In the genomic region with DNA sequence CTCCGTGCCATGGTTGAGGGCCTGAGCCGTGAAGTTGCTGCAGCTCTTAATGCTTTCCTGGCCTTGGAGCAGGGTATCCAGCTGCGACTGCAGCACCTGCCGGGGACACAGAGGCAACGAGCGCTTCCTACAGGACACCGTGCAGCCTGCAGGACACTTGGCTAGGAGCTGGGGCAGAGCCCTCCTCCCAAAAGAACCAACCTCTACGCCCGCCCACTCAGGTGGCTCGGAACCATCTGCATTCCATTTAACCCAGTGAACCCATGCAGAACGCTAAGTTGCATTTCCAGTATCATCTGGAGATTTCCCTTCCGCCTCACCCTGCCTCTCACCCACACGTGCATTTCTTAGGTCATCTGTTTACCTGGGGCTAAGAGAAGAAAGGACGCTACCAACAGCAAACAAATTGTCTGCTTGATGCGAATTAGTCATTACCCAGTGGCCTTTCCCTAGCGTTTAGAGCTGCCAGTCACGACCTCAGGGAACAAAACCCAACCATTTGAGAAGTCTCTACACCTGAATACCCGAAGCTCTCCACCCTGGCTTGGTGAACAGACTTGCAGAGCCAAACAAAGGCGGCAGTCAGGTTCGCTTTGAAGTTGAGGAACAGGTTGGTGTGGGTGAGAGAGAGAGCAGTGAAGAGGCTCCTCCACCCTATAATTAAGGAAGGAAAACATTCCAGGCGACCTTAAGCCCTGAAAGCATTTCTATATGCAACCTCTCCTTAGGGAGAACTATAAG, we compare ENCODE assay signal across 7 mouse cellular contexts. TPM values are rescaled to one million over a fixed set of nuclear protein-coding genes. Genes with fewer than 3 reads are reported as not detected.
DNase-seq lines count a peak whose midpoint lies in the region; ATAC-seq lines count a peak whose summit lies in the region.

No protein-coding gene starts in this region.

- peak; percentile 23 for DNase-seq in urinary bladder, postnatal 25 days (ENCODE audit: low spot score)
- DNase-seq in urinary bladder, adult 2 months (ENCODE audit: low spot score), result no peak
- DNase-seq in right cerebral cortex, postnatal 10 days (ENCODE audit: low spot score in 2 of 2), result no peak
- no peak for DNase-seq in thymus, postnatal 14 days

- no peaks in the 10 kb centered on the region for H3K36me3 ChIP-seq in heart, embryonic 14.5 days (ENCODE audit: control insufficient read depth, insufficient read depth, low read length)
- peaks cover 4% of the 10 kb centered on the region; the same call in 1 of the 2 replicates for H3K36me3 ChIP-seq in limb, embryonic 12.5 days
- no peaks in the 10 kb centered on the region for H3K36me3 ChIP-seq in stomach, embryonic 14.5 days (ENCODE audit: control insufficient read depth, insufficient read depth, low read length)

- H3K9ac ChIP-seq in heart, embryonic 14.5 days (ENCODE audit: low read length), result peak overlapping the region; percentile 76
- no peak overlapping the region for H3K9ac ChIP-seq in limb, embryonic 12.5 days (replicated peaks)
- H3K9ac ChIP-seq in stomach, embryonic 14.5 days (replicated peaks; ENCODE audit: low read depth, low read length), result no peak overlapping the region

- WGBS in heart, embryonic 14.5 days, result 35% methylated on average over 21 of the region's 21 CpGs
- 34% methylated on average over 21 of the region's 21 CpGs for WGBS in limb, embryonic 12.5 days
- 48% methylated on average over 21 of the region's 21 CpGs for WGBS in stomach, embryonic 14.5 days

- ATAC-seq in heart, embryonic 14.5 days (ENCODE audit: insufficient number of reproducible peaks, insufficient read depth, low FRiP score, low read depth), result no peak
- ATAC-seq in limb, embryonic 12.5 days (ENCODE audit: insufficient number of reproducible peaks, insufficient read depth, low FRiP score, low TSS enrichment, low read depth), result no peak
- peak; percentile 47; the same call in 1 of the 2 replicates for ATAC-seq in stomach, embryonic 14.5 days (ENCODE audit: insufficient number of reproducible peaks, insufficient read depth, low FRiP score, low read depth)

- H3K9me3 ChIP-seq in heart, embryonic 14.5 days (ENCODE audit: control insufficient read depth, low read length), result no peaks in the 10 kb centered on the region
- no peaks in the 10 kb centered on the region for H3K9me3 ChIP-seq in limb, embryonic 12.5 days
- H3K9me3 ChIP-seq in stomach, embryonic 14.5 days (ENCODE audit: control insufficient read depth, low read depth, low read length), result no peaks in the 10 kb centered on the region

- no peak overlapping the region; a peak in 1 of 4 replicates for H3K27ac ChIP-seq in heart, embryonic 14.5 days (replicated peaks in 1 of 2; ENCODE audit: control insufficient read depth in 1 of 2, insufficient read depth in 1 of 2, low read depth in 2 of 2, low read length in 2 of 2)
- H3K27ac ChIP-seq in limb, embryonic 12.5 days, result no peak overlapping the region
- H3K27ac ChIP-seq in stomach, embryonic 14.5 days (ENCODE audit: low read length), result peak overlapping the region; percentile 55; the same call in 1 of the 2 replicates

- peak overlapping the region; percentile 71 for H3K4me2 ChIP-seq in heart, embryonic 14.5 days (ENCODE audit: low read length)
- peak overlapping the region; percentile 60 for H3K4me2 ChIP-seq in limb, embryonic 12.5 days
- H3K4me2 ChIP-seq in stomach, embryonic 14.5 days (replicated peaks; ENCODE audit: low read depth, low read length), result peak overlapping the region; percentile 49

- H3K4me1 ChIP-seq in heart, embryonic 14.5 days (ENCODE audit: control insufficient read depth in 2 of 2, insufficient read depth in 2 of 2, low read length in 2 of 2), result peaks cover 4 to 8% of the 10 kb centered on the region in 2 experiments
- peaks cover 15% of the 10 kb centered on the region; the same call in 1 of the 2 replicates for H3K4me1 ChIP-seq in limb, embryonic 12.5 days (replicated peaks)
- H3K4me1 ChIP-seq in stomach, embryonic 14.5 days (ENCODE audit: control insufficient read depth, insufficient read depth, low read length), result no peaks in the 10 kb centered on the region

- H3K4me3 ChIP-seq in heart, embryonic 14.5 days (ENCODE audit: control insufficient read depth in 1 of 2, insufficient read depth in 1 of 2, low read depth in 1 of 2, low read length in 2 of 2), result peak overlapping the region; percentile 61 to 62
- H3K4me3 ChIP-seq in limb, embryonic 12.5 days (replicated peaks), result peak overlapping the region; percentile 39
- H3K4me3 ChIP-seq in stomach, embryonic 14.5 days (ENCODE audit: low read depth, low read length), result peak overlapping the region; percentile 25

- 0 out of 2 replicates have a peak, but pooled peaks cover 6% of the 10 kb centered on the region for H3K27me3 ChIP-seq in heart, embryonic 14.5 days (ENCODE audit: control insufficient read depth, insufficient read depth, low read length)
- peaks cover 32% of the 10 kb centered on the region for H3K27me3 ChIP-seq in limb, embryonic 12.5 days
- no peaks in the 10 kb centered on the region; the same call in 1 of the 2 replicates for H3K27me3 ChIP-seq in stomach, embryonic 14.5 days (ENCODE audit: control insufficient read depth, insufficient read depth, low read length)

RNA-seq across cellular contexts. Expression of a gene that starts 17.4 kb away (rescaled TPM):
- polyA plus RNA-seq in urinary bladder, adult 2 months (2012; rRNA removed), result not detected in 2 replicates
- 0.32 and 0.39 TPM in 2 replicates for polyA plus RNA-seq in heart, embryonic 14.5 days (2014; fragmentation: Nextera tagmentation; extraction: Ambion mirVana)
- 0.35 and 0.88 TPM in 2 replicates for polyA plus RNA-seq in limb, embryonic 12.5 days (2016; fragmentation: Nextera tagmentation; extraction: Ambion mirVana)
- 1.2 and 1.7 TPM in 2 replicates for polyA plus RNA-seq in stomach, embryonic 14.5 days (2014; fragmentation: Nextera tagmentation; extraction: Ambion mirVana)

RNA-seq across cellular contexts. Expression of a gene that starts 35.7 kb away (rescaled TPM):
- 4.2 TPM in 2 replicates for polyA plus RNA-seq in urinary bladder, adult 2 months (2012; rRNA removed)
- 10.2 and 10.7 TPM in 2 replicates for polyA plus RNA-seq in heart, embryonic 14.5 days (2014; fragmentation: Nextera tagmentation; extraction: Ambion mirVana)
- polyA plus RNA-seq in limb, embryonic 12.5 days (2016; fragmentation: Nextera tagmentation; extraction: Ambion mirVana), result 14.0 TPM in 2 replicates
- 15.2 and 18.2 TPM in 2 replicates for polyA plus RNA-seq in stomach, embryonic 14.5 days (2014; fragmentation: Nextera tagmentation; extraction: Ambion mirVana)
